Mouse (Mus musculus): ENCODE measurements around the gene Washc4.

DNA sequence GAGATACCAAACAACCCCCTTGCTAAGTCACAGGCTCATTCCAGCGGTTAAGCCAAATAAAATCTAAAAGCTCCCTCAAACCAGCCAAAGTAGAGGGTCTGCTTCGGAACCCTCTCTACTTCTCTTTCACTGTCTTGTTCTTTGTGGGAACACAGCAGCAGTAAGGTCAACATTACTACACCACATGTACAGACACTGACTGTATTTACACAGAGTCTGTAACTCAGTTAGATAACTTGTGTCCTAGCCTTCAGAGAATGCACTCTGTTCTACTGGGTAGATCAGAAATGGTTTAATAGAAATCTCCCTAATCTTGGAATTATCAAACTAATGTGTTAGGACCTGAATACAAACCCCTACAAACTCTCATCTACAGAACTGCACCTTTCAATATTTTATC is 92.6 kb downstream of the Washc4 start:
- TF ChIP-seq CTCF (IDR thresholded peaks at IDR 0.05; ENCODE audit: low read depth, low read length) = no peak
- no peak for TF ChIP-seq GATA1 (IDR thresholded peaks at IDR 0.05; ENCODE audit: borderline replicate concordance, low read length)
- no peak for TF ChIP-seq TAL1 (conservative IDR thresholded peaks at IDR 0.05; ENCODE audit: low read depth, low read length)
- no peak for TF ChIP-seq POLR2AphosphoS5 (IDR thresholded peaks at IDR 0.05; ENCODE audit: insufficient replicate concordance, low read depth, low read length)
- no peak for TF ChIP-seq GATA2 (IDR thresholded peaks at IDR 0.05; ENCODE audit: borderline replicate concordance, low read depth, low read length)
